Mouse (Mus musculus) lung, embryonic 16.5 days (tissue): ENCODE measurements around the gene Rnd1. TPM values are rescaled to one million over a fixed set of nuclear protein-coding genes. Genes with fewer than 3 reads are reported as not detected.

ENCODE experiments used
- ATAC-seq: fragments of 200-750 bp; cut with Nextera tagmentation; 2 replicates; pipeline ENCODE4 v1.8.0; 2017; ENCODE audit warnings: low read depth, mild to moderate bottlenecking, moderate library complexity
- H3K27ac ChIP-seq: fragments of 300-500 bp; sonication (generic); 2 replicates; pipeline ENCODE4 v1.5.1; 2014; ENCODE audit warnings: mild to moderate bottlenecking, control low read depth, low read length
- H3K27me3 ChIP-seq: fragments of 300-500 bp; sonication (generic); 2 replicates; pipeline ENCODE4 v1.6.1; 2014; ENCODE audit warnings: low read depth, low read length, mixed read lengths; ENCODE audit not compliant: control insufficient read depth, insufficient read depth
- H3K36me3 ChIP-seq: fragments of 300-500 bp; sonication (generic); 2 replicates; pipeline ENCODE4 v1.6.1; 2014; ENCODE audit warnings: low read length; ENCODE audit not compliant: control insufficient read depth, insufficient read depth
- H3K4me1 ChIP-seq: fragments of 300-500 bp; sonication (generic); replicated peaks from 2 replicates; pipeline ENCODE4 v1.6.1; 2014; ENCODE audit warnings: low read length, mixed read lengths; ENCODE audit not compliant: control insufficient read depth, insufficient read depth
- H3K4me2 ChIP-seq: fragments of 300-500 bp; sonication (generic); 2 replicates; pipeline ENCODE4 v1.6.1; 2014; ENCODE audit warnings: low read depth, low read length, control low read depth
- H3K4me3 ChIP-seq: fragments of 300-500 bp; sonication (generic); 2 replicates; pipeline ENCODE4 v1.5.1; 2014; ENCODE audit warnings: mild to moderate bottlenecking, low read length, control low read depth
- H3K9ac ChIP-seq: fragments of 300-500 bp; sonication (generic); 2 replicates; pipeline ENCODE4 v1.6.1; 2014; ENCODE audit warnings: low read length, control low read depth
- H3K9me3 ChIP-seq: fragments of 300-500 bp; sonication (generic); 2 replicates; pipeline ENCODE4 v1.6.1; 2016; ENCODE audit warnings: low read length; ENCODE audit not compliant: control insufficient read depth
- WGBS: fragments of 180-500 bp; shearing (Covaris S2); extraction: QIAGEN DNeasy Blood & Tissue Kit; methylation state at CpG from one replicate; pipeline ENCODE4 v1.1.7; 2014; 5-methylcytosine and 5-hydroxymethylcytosine counted together
- polyA plus RNA-seq: library from polyadenylated mRNA; unstranded; fragments of >200 nt; fragmentation: Nextera tagmentation; extraction: Ambion mirVana; gene quantifications from 2 replicates; pipeline ENCODE4 v1.2.1, GENCODE M21; 2015

The Rnd1 gene
- polyA plus RNA-seq: 0.68 and 0.92 TPM in 2 replicates

DNA sequence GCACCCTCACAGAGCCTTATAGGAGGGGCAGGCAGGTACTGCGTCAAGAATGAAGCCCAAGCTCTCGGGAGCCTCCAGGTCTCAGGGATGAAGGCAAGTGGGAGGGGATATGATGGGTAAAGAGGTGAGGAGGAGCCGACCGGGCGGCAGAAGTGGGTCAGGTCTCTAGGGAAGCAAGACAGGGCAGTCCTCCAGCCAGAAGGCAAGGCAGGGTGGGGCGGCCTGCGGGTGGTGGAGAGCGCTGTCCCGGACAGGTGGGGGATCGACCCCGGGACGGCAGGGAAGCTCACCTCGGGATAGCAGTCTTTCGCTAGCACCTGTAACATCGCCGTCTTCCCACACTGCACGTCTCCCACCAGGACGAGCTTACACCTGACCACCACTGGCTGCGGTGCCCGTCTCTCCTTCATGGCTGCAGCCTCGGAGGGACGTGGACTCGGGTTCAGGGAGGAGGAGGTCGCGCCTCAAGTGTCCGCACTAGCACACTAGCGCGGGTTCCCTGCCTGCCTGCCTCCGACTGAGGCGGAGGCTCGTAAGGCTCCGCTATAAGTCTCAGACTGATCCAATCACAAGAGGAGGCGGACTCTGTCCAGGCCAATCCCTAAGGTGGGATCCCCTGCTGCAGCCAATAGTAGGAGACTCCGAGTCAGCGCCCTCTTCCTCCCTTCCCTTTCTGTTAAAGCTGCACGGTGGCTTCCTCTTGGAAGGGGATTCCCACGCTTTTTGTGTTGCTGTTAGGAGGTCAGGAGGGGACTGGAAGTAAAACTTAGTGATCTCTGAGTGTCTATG is at the start of gene Rnd1:
Gene Rnd1, minus strand, starts transcription at position 522 of the 789 bp plus-strand sequence.
- Histone ChIP-seq H3K27ac (no peak within 1 kb of the TSS), H3K27me3 (peaks cover 39% of the 10 kb centered on the region), H3K36me3 (no peaks in the 10 kb centered on the region), H3K4me2 (peak within 1 kb of the TSS; percentile 91), H3K9ac (no peak within 1 kb of the TSS), H3K9me3 (no peaks in the 10 kb centered on the region), H3K4me1 (peaks cover 16% of the 10 kb centered on the region), H3K4me3 (peak within 1 kb of the TSS; percentile 48)
- WGBS: under 1% methylated on average over 37 of the region's 37 CpGs
- peak; percentile 99 for ATAC-seq

GRCm38 (mm10) chr15:98726746-98727145 is 49.5 kb upstream of the Rnd1 start:
- H3K9me3 ChIP-seq: no peaks in the 10 kb centered on the region
- 43% methylated on average over 7 of the region's 7 CpGs for WGBS
- H3K4me1 ChIP-seq: peaks cover 19% of the 10 kb centered on the region
- H3K9ac ChIP-seq: peak overlapping the region; percentile 80; the same call in 1 of the 2 replicates
- no peak overlapping the region for H3K27ac ChIP-seq
- peak overlapping the region; percentile 100 for H3K4me2 ChIP-seq
- no peaks in the 10 kb centered on the region for H3K27me3 ChIP-seq
- H3K4me3 ChIP-seq: peak overlapping the region; percentile 78
- ATAC-seq: no peak
- no peaks in the 10 kb centered on the region for H3K36me3 ChIP-seq

DNA sequence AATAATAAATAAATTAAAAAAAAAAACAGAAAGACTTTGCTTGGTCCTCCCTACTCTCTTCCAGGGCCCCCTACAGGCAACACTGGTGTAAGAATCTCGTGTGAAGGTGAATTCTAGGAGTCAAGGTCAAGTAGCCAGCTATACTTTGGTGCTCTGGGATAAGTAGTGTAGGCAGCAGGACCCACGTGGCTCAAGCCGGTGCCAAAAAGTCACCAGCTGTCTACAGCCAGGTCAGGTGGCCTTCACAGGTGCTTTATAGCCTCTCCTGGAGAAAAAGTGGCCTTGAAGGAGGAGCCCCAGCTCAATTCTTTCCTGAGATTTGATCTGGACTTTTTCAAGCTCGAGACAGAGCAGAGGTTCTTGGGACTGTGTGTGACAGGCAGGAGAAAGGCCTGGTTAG is 48.8 kb upstream of the Rnd1 start:
- Histone ChIP-seq H3K27me3 (no peaks in the 10 kb centered on the region), H3K9ac (no peak overlapping the region), H3K4me2 (no peak overlapping the region), H3K9me3 (no peaks in the 10 kb centered on the region), H3K27ac (no peak overlapping the region), H3K4me1 (peaks cover 19% of the 10 kb centered on the region), H3K4me3 (no peak overlapping the region), H3K36me3 (no peaks in the 10 kb centered on the region)
- WGBS: 69% methylated on average over 4 of the region's 4 CpGs
- ATAC-seq: no peak

DNA sequence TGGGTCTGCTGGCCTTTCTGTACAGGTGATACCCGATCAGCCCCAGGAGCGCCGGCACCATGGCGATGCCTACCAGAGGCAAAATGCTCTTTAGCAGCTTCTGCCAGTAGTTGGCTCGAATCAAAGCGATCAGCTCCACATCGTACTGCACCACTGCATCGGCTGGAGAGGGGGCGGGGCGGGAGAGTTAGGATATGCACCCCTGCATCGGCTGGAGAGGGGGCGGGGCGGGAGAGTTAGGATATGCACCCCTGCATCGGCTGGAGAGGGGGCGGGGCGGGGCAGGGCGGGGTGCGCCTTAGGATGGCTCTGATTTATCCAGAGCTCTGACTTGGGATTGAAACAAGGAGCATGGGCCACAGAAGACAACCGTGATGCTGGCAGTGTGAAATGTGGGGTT is 47.2 kb upstream of the Rnd1 start:
- Histone ChIP-seq H3K4me3 (no peak overlapping the region), H3K9ac (no peak overlapping the region), H3K27ac (no peak overlapping the region), H3K9me3 (no peaks in the 10 kb centered on the region), H3K4me2 (peak overlapping the region; percentile 4; the same call in 1 of the 2 replicates), H3K36me3 (no peaks in the 10 kb centered on the region), H3K4me1 (peaks cover 19% of the 10 kb centered on the region), H3K27me3 (no peaks in the 10 kb centered on the region; the same call in 1 of the 2 replicates)
- no peak for ATAC-seq
- WGBS: 23% methylated on average over 19 of the region's 19 CpGs

- Histone ChIP-seq H3K9ac (no peak overlapping the region), H3K4me3 (no peak overlapping the region), H3K27me3 (no peaks in the 10 kb centered on the region; the same call in 1 of the 2 replicates), H3K9me3 (no peaks in the 10 kb centered on the region), H3K27ac (no peak overlapping the region), H3K36me3 (no peaks in the 10 kb centered on the region), H3K4me2 (no peak overlapping the region), H3K4me1 (peaks cover 15% of the 10 kb centered on the region)
- no peak for ATAC-seq
- WGBS: 38% methylated on average over 14 of the region's 14 CpGs
These were observed 45.6 kb upstream of the Rnd1 start for GRCm38 (mm10) chr15:98722854-98723253.

GRCm38 (mm10) chr15:98722191-98722590 is 44.9 kb upstream of the Rnd1 start:
- Histone ChIP-seq H3K27me3 (no peaks in the 10 kb centered on the region; the same call in 1 of the 2 replicates), H3K9me3 (no peaks in the 10 kb centered on the region), H3K4me2 (no peak overlapping the region), H3K4me1 (peaks cover 14% of the 10 kb centered on the region), H3K4me3 (no peak overlapping the region), H3K9ac (no peak overlapping the region), H3K27ac (no peak overlapping the region), H3K36me3 (no peaks in the 10 kb centered on the region)
- no peak for ATAC-seq
- 73% methylated on average over 8 of the region's 8 CpGs for WGBS

DNA sequence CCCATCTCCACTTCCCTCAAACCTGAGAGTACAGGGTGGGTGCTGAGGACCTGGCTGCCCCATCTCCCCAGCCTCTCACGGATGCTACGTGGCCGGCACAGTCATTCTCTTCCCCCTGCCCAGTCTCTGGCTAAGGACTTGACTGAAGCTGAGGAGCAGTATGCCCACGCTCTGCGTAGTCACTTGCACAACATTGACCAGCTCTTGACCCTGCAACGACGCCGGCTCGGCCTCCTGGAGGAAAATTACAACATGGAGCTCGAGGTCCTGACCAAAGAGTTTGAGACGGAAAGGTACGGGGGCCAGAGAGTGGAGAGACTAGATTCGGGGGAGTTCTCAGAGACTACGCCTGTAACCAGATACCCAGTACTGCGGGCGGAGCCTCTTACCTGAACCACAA is 40.0 kb upstream of the Rnd1 start:
- ATAC-seq: no peak
- Histone ChIP-seq H3K9ac (no peak overlapping the region), H3K9me3 (no peaks in the 10 kb centered on the region), H3K4me3 (no peak overlapping the region), H3K4me2 (no peak overlapping the region), H3K27me3 (no peaks in the 10 kb centered on the region; the same call in 1 of the 2 replicates), H3K27ac (no peak overlapping the region), H3K4me1 (no peaks in the 10 kb centered on the region), H3K36me3 (no peaks in the 10 kb centered on the region)
- 43% methylated on average over 16 of the region's 16 CpGs for WGBS

DNA sequence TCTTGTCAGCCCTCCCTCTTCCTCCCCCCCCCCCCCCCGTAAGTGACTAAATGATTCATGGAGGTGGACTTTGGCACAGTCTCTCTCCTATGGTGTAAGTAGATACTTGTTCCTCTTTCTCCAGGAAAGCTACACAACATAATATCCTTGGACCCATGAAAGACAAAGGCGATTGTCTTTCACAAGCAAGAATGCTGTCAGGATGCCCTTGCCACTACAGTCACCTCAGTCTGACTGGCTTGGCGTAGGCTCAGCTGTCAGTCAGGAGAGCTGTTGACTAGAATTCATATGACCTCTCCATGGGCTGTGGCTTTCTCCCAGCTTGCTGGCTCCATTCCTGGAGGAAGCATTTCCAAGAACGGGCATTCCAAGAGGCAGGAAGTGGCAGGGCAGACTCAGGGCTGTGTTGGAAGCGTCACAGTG is 37.0 kb upstream of the Rnd1 start:
- H3K27me3 ChIP-seq: no peaks in the 10 kb centered on the region
- 46% methylated on average over 5 of the region's 5 CpGs for WGBS
- H3K9ac ChIP-seq: no peak overlapping the region
- ATAC-seq: 0 out of 2 replicates have a peak, but pooled peaks have one; percentile 36
- no peak overlapping the region for H3K27ac ChIP-seq
- H3K9me3 ChIP-seq: no peaks in the 10 kb centered on the region
- no peaks in the 10 kb centered on the region for H3K4me1 ChIP-seq
- H3K36me3 ChIP-seq: no peaks in the 10 kb centered on the region
- H3K4me2 ChIP-seq: no peak overlapping the region
- no peak overlapping the region for H3K4me3 ChIP-seq

- H3K27me3 ChIP-seq: peaks cover 2% of the 10 kb centered on the region; the same call in 1 of the 2 replicates
- H3K27ac ChIP-seq: no peak overlapping the region
- no peaks in the 10 kb centered on the region for H3K9me3 ChIP-seq
- ATAC-seq: no peak
- H3K4me1 ChIP-seq: no peaks in the 10 kb centered on the region; the same call in 1 of the 2 replicates
- WGBS: 12% methylated on average over 9 of the region's 9 CpGs
- no peak overlapping the region for H3K4me2 ChIP-seq
- H3K4me3 ChIP-seq: no peak overlapping the region
- no peak overlapping the region for H3K9ac ChIP-seq
- H3K36me3 ChIP-seq: no peaks in the 10 kb centered on the region
These were observed 33.2 kb upstream of the Rnd1 start for GRCm38 (mm10) chr15:98710442-98710841.
